Mouse (Mus musculus) MEL (cell line): Measurements from ENCODE around the gene Cntnap1. TPM values are rescaled to one million over a fixed set of nuclear protein-coding genes. Genes with fewer than 3 reads are reported as not detected.

Experiments
- DNase-seq: peaks from one replicate; pipeline ENCODE4 v3.0.0; 2011; ENCODE audit warnings: low read depth, low spot score
- H3K27ac ChIP-seq: 2 replicates; pipeline ENCODE4 v1.5.1; 2012; ENCODE audit warnings: low read depth, mild to moderate bottlenecking, control low read depth, low read length, moderate library complexity; ENCODE audit not compliant: control insufficient read depth
- H3K27me3 ChIP-seq, 2 experiments: fragments of 150-350 bp in 1 of 2; sonication (generic) in 1 of 2; 2 replicates each; pipeline ENCODE4 v1.6.1; 2012; ENCODE audit warnings: low read length in 2 of 2, mild to moderate bottlenecking in 2 of 2, improper control_type of control experiment in 1 of 2, moderate library complexity in 1 of 2; ENCODE audit not compliant: insufficient read depth in 2 of 2, control insufficient read depth in 1 of 2
- H3K36me3 ChIP-seq, 2 experiments: 2 replicates each; pipeline ENCODE4 v1.6.1; 2012 to 2014; ENCODE audit warnings: low read length in 2 of 2, improper control_type of control experiment in 1 of 2, inconsistent platforms in 1 of 2, mild to moderate bottlenecking in 1 of 2; ENCODE audit not compliant: insufficient read depth in 2 of 2, control insufficient read depth in 1 of 2
- H3K4me1 ChIP-seq, 2 experiments: fragments of 150-350 bp in 1 of 2; sonication (generic) in 1 of 2; 2 replicates each; pipeline ENCODE4 v1.6.1; 2012; ENCODE audit warnings: low read length in 2 of 2, improper control_type of control experiment in 1 of 2, mild to moderate bottlenecking in 1 of 2; ENCODE audit not compliant: insufficient read depth in 2 of 2, control insufficient read depth in 1 of 2
- H3K4me3 ChIP-seq, 2 experiments: fragments of 150-350 bp in 1 of 2; sonication (generic) in 1 of 2; 2 replicates each; pipeline ENCODE4 v1.5.1; 2012; ENCODE audit warnings: low read depth in 2 of 2, low read length in 2 of 2, mild to moderate bottlenecking in 2 of 2, moderate library complexity in 2 of 2, control low read depth in 1 of 2, improper control_type of control experiment in 1 of 2; ENCODE audit not compliant: control insufficient read depth in 1 of 2, insufficient read depth in 1 of 2
- H3K79me2 ChIP-seq: 2 replicates; pipeline ENCODE4 v1.6.1; 2012; ENCODE audit warnings: mild to moderate bottlenecking, low read length, moderate library complexity; ENCODE audit not compliant: control insufficient read depth, poor library complexity, insufficient read depth
- H3K9ac ChIP-seq: 2 replicates; pipeline ENCODE4 v1.6.1; 2012; ENCODE audit warnings: low read depth, mild to moderate bottlenecking, control low read depth, low read length, moderate library complexity; ENCODE audit not compliant: control insufficient read depth, poor library complexity, severe bottlenecking
- H3K9me3 ChIP-seq: fragments of 150-350 bp; sonication (generic); replicated peaks from 2 replicates; pipeline ENCODE4 v1.6.1; 2012; ENCODE audit warnings: mild to moderate bottlenecking, low read length, improper control_type of control experiment, moderate library complexity; ENCODE audit not compliant: insufficient read depth
- BHLHE40 ChIP-seq: IDR thresholded peaks from 2 replicates; pipeline ENCODE4 v1.6.1; 2012; ENCODE audit warnings: low read depth, mild to moderate bottlenecking, inconsistent platforms, low read length, improper control_type of control experiment, borderline replicate concordance
- CHD1 ChIP-seq: IDR thresholded peaks from 2 replicates; pipeline ENCODE4 v1.6.1; 2012; ENCODE audit warnings: low read depth, mild to moderate bottlenecking, inconsistent platforms, low read length, improper control_type of control experiment
- CHD2 ChIP-seq: IDR thresholded peaks from 2 replicates; pipeline ENCODE4 v1.6.1; 2011; ENCODE audit warnings: low read length, improper control_type of control experiment
- CTCF ChIP-seq, 3 experiments: IDR thresholded peaks in 2 of 3; conservative IDR thresholded peaks in 1 of 3; 2 replicates each; pipeline ENCODE4 v1.5.1; 2011 to 2012; ENCODE audit warnings: low read length in 3 of 3, low read depth in 2 of 3, mild to moderate bottlenecking in 2 of 3, improper control_type of control experiment in 1 of 3, inconsistent platforms in 1 of 3, mixed read lengths in 1 of 3, moderate library complexity in 1 of 3; ENCODE audit not compliant: control insufficient read depth in 1 of 3, insufficient read depth in 1 of 3, poor library complexity in 1 of 3, severe bottlenecking in 1 of 3
- E2F4 ChIP-seq: IDR thresholded peaks from 2 replicates; pipeline ENCODE4 v1.6.1; 2011; ENCODE audit warnings: low read depth, low read length, improper control_type of control experiment, borderline replicate concordance
- EP300 ChIP-seq, 2 experiments: IDR thresholded peaks; 2 replicates each; pipeline ENCODE4 v1.6.1; 2011; ENCODE audit warnings: improper control_type of control experiment in 2 of 2, low read length in 2 of 2, low read depth in 1 of 2, mild to moderate bottlenecking in 1 of 2
- ETS1 ChIP-seq: IDR thresholded peaks from 2 replicates; pipeline ENCODE4 v1.6.1; 2012; ENCODE audit warnings: low read depth, mild to moderate bottlenecking, inconsistent platforms, low read length, improper control_type of control experiment, moderate library complexity
- GABPA ChIP-seq: IDR thresholded peaks from 2 replicates; pipeline ENCODE4 v1.6.1; 2012; ENCODE audit warnings: low read depth, mild to moderate bottlenecking, inconsistent platforms, low read length, improper control_type of control experiment, moderate library complexity
- GATA1 ChIP-seq: IDR thresholded peaks from 2 replicates; pipeline ENCODE4 v1.6.1; 2011; ENCODE audit warnings: low read depth, low read length, improper control_type of control experiment
- HCFC1 ChIP-seq: IDR thresholded peaks from 2 replicates; pipeline ENCODE4 v1.6.1; 2012; ENCODE audit warnings: low read depth, mild to moderate bottlenecking, inconsistent platforms, low read length, improper control_type of control experiment, moderate library complexity
- JUND ChIP-seq: IDR thresholded peaks from 2 replicates; pipeline ENCODE4 v1.6.1; 2011; ENCODE audit warnings: low read depth, mild to moderate bottlenecking, improper control_type of control experiment, low read length
- KAT2A ChIP-seq: conservative IDR thresholded peaks from 2 replicates; pipeline ENCODE4 v1.6.1; 2012; ENCODE audit warnings: low read depth, low read length, improper control_type of control experiment, inconsistent platforms
- MAX ChIP-seq: IDR thresholded peaks from 2 replicates; pipeline ENCODE4 v1.6.1; 2011; ENCODE audit warnings: low read length, improper control_type of control experiment
- MAZ ChIP-seq: IDR thresholded peaks from 2 replicates; pipeline ENCODE4 v1.6.1; 2012; ENCODE audit warnings: low read depth, mild to moderate bottlenecking, inconsistent platforms, low read length, improper control_type of control experiment
- MEF2A ChIP-seq: IDR thresholded peaks from 2 replicates; pipeline ENCODE4 v1.6.1; 2014; ENCODE audit warnings: low read depth, mild to moderate bottlenecking, inconsistent platforms, low read length, improper control_type of control experiment; ENCODE audit not compliant: poor library complexity, insufficient replicate concordance, severe bottlenecking; ENCODE audit errors: extremely low read depth
- MXI1 ChIP-seq: IDR thresholded peaks from 2 replicates; pipeline ENCODE4 v1.6.1; 2011; ENCODE audit warnings: mild to moderate bottlenecking, low read depth, low read length, improper control_type of control experiment
- MYB ChIP-seq: IDR thresholded peaks from 2 replicates; pipeline ENCODE4 v1.6.1; 2011; ENCODE audit warnings: mild to moderate bottlenecking, low read depth, low read length, improper control_type of control experiment
- MYC ChIP-seq: IDR thresholded peaks from 2 replicates; pipeline ENCODE4 v1.6.1; 2011; ENCODE audit warnings: low read depth, mild to moderate bottlenecking, low read length, improper control_type of control experiment, moderate library complexity
- NELFE ChIP-seq: IDR thresholded peaks from 2 replicates; pipeline ENCODE4 v1.6.1; 2011; ENCODE audit warnings: low read depth, low read length, improper control_type of control experiment
- NRF1 ChIP-seq: IDR thresholded peaks from 2 replicates; pipeline ENCODE4 v1.6.1; 2014; ENCODE audit warnings: low read depth, mild to moderate bottlenecking, inconsistent platforms, low read length, improper control_type of control experiment, moderate library complexity; ENCODE audit not compliant: poor library complexity, insufficient read depth, severe bottlenecking
- POLR2A ChIP-seq, 2 experiments: IDR thresholded peaks; 2 replicates each; pipeline ENCODE4 v1.6.1; 2011 to 2012; ENCODE audit warnings: low read length in 2 of 2, mild to moderate bottlenecking in 2 of 2, control low read depth in 1 of 2, improper control_type of control experiment in 1 of 2, low read depth in 1 of 2, moderate library complexity in 1 of 2; ENCODE audit not compliant: control insufficient read depth in 1 of 2, insufficient read depth in 1 of 2, poor library complexity in 1 of 2
- POLR2AphosphoS2 ChIP-seq: IDR thresholded peaks from 2 replicates; pipeline ENCODE4 v1.6.1; 2011; ENCODE audit warnings: low read length, improper control_type of control experiment
- POLR2AphosphoS5 ChIP-seq: IDR thresholded peaks from 2 replicates; pipeline ENCODE4 v1.6.1; 2012; ENCODE audit warnings: low read depth, borderline replicate concordance, mild to moderate bottlenecking, inconsistent platforms, low read length, moderate library complexity, mixed read lengths
- RAD21 ChIP-seq: IDR thresholded peaks from 2 replicates; pipeline ENCODE4 v1.6.1; 2011; ENCODE audit warnings: mild to moderate bottlenecking, low read depth, low read length, improper control_type of control experiment
- RCOR1 ChIP-seq: IDR thresholded peaks from 2 replicates; pipeline ENCODE4 v1.6.1; 2012; ENCODE audit warnings: low read depth, mild to moderate bottlenecking, inconsistent platforms, low read length, improper control_type of control experiment
- SIN3A ChIP-seq: IDR thresholded peaks from 2 replicates; pipeline ENCODE4 v1.6.1; 2012; ENCODE audit warnings: low read length, improper control_type of control experiment, inconsistent platforms
- SMC3 ChIP-seq: IDR thresholded peaks from 2 replicates; pipeline ENCODE4 v1.6.1; 2011; ENCODE audit warnings: low read depth, low read length, improper control_type of control experiment
- TAL1 ChIP-seq: IDR thresholded peaks from 2 replicates; pipeline ENCODE4 v1.6.1; 2012; ENCODE audit warnings: mild to moderate bottlenecking, inconsistent platforms, low read length, moderate library complexity, mixed read lengths
- TBP ChIP-seq: IDR thresholded peaks from 2 replicates; pipeline ENCODE4 v1.8.0; 2011; ENCODE audit warnings: low read depth, low read length, improper control_type of control experiment
- TCF12 ChIP-seq: IDR thresholded peaks from 2 replicates; pipeline ENCODE4 v1.6.1; 2014; ENCODE audit warnings: low read depth, mild to moderate bottlenecking, inconsistent platforms, low read length, improper control_type of control experiment, moderate library complexity
- UBTF ChIP-seq: IDR thresholded peaks from 2 replicates; pipeline ENCODE4 v1.6.1; 2012; ENCODE audit warnings: low read depth, mild to moderate bottlenecking, inconsistent platforms, low read length, improper control_type of control experiment, moderate library complexity, borderline replicate concordance; ENCODE audit not compliant: insufficient read depth
- USF1 ChIP-seq: IDR thresholded peaks from 2 replicates; pipeline ENCODE4 v1.6.1; 2014; ENCODE audit warnings: low read depth, mild to moderate bottlenecking, inconsistent platforms, low read length, improper control_type of control experiment, moderate library complexity
- USF2 ChIP-seq, 2 experiments: IDR thresholded peaks; 2 replicates each; pipeline ENCODE4 v1.6.1; 2011 to 2012; ENCODE audit warnings: improper control_type of control experiment in 2 of 2, low read length in 2 of 2, borderline replicate concordance in 1 of 2, inconsistent platforms in 1 of 2, low read depth in 1 of 2, mild to moderate bottlenecking in 1 of 2; ENCODE audit not compliant: insufficient read depth in 1 of 2
- ZC3H11A ChIP-seq: IDR thresholded peaks from 2 replicates; pipeline ENCODE4 v1.6.1; 2012; ENCODE audit warnings: low read depth, mild to moderate bottlenecking, inconsistent platforms, low read length, improper control_type of control experiment
- ZKSCAN1 ChIP-seq: IDR thresholded peaks from 2 replicates; pipeline ENCODE4 v1.6.1; 2012; ENCODE audit warnings: low read depth, mild to moderate bottlenecking, inconsistent platforms, low read length, improper control_type of control experiment, moderate library complexity
- ZNF384 ChIP-seq: IDR thresholded peaks from 2 replicates; pipeline ENCODE4 v1.6.1; 2012; ENCODE audit warnings: low read depth, mild to moderate bottlenecking, inconsistent platforms, low read length, improper control_type of control experiment
- polyA plus RNA-seq, 2 experiments: library from polyadenylated mRNA; stranded (reverse) in 1 of 2; unstranded in 1 of 2; fragments of >175 nt in 1 of 2; fragments of >200 nt in 1 of 2; gene quantifications; 2 replicates each; pipeline versions ENCODE4 v1.2.1 to v1.2.4; 2012; ENCODE audit warnings: low replicate concordance in 2 of 2, low read depth in 1 of 2; ENCODE audit not compliant: insufficient read length in 2 of 2, insufficient read depth in 1 of 2, missing spikeins in 1 of 2
- total RNA-seq: library from RNA; depleted of rRNA; stranded (reverse); fragments of 300-350 nt; gene quantifications from 2 replicates; pipeline ENCODE4 v1.2.3, GENCODE M21; 2012

The Cntnap1 gene
- total and polyA plus RNA-seq, 3 experiments: 0.01 TPM; not detected in 2

DNA sequence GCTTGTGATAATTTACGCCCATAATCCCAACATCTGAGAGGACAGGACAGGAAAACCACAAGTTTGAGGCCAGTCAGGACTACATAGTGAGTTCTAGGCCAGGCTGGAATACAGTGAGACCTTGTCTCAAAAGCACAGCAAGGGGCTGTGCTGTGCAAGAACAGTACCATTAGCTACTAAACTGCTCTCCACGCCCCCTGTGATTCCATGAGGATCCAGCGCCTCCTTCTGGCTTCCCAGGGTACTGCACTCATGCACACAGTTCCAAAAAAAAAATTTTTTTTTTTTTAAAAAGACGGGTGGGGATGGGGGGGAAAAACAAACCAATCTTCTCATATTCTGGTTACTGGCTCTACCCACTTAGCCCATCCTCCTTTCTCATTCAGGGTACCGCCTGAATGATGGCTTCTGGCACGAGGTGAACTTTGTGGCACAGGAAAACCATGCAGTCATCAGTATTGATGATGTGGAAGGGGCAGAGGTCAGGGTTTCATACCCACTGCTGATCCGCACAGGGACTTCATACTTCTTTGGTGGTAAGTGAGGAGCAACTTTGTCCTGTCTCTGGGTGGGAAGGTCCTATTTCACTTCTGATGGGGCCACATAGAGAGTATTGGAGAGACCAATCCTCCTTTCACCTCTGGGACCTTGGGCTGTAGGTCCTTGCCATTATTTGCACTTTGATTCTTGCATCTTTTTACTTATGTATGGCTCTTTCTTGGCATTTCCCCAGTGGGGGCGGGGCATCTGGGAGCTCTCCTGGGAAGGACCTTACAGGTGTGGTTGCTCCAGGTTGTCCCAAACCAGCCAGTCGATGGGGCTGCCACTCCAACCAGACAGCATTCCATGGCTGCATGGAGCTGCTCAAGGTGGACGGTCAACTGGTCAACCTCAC is 10.8 kb downstream of the Cntnap1 start:
- Histone ChIP-seq H3K27ac (no peak overlapping the region), H3K4me3 (no peak overlapping the region), H3K9ac (no peak overlapping the region), H3K27me3 (no peaks in the 10 kb centered on the region), H3K9me3 (no peaks in the 10 kb centered on the region), H3K4me1 (no peaks in the 10 kb centered on the region), H3K36me3 (no peaks in the 10 kb centered on the region), H3K79me2 (no peaks in the 10 kb centered on the region)
- DNase-seq: peak; percentile 69
- no peak for TF ChIP-seq ZKSCAN1
- TF ChIP-seq RCOR1: no peak
- no peak for TF ChIP-seq NRF1
- no peak for TF ChIP-seq USF1
- no peak for TF ChIP-seq CHD2
- no peak for TF ChIP-seq JUND
- peak; percentile 87 for TF ChIP-seq RAD21
- peak; percentile 98 for TF ChIP-seq ZNF384
- TF ChIP-seq POLR2AphosphoS5: no peak
- TF ChIP-seq SMC3: peak; percentile 85
- no peak for TF ChIP-seq CHD1
- TF ChIP-seq MEF2A: no peak
- TF ChIP-seq TAL1: no peak
- no peak for TF ChIP-seq UBTF
- no peak for TF ChIP-seq KAT2A
- no peak for TF ChIP-seq USF2 (IDR thresholded peaks at IDR 0.05; ENCODE audit: borderline replicate concordance in 1 of 2, insufficient read depth in 1 of 2, low read depth in 1 of 2, low read length in 2 of 2)
- no peak for TF ChIP-seq NELFE
- no peak for TF ChIP-seq GATA1
- no peak for TF ChIP-seq BHLHE40
- TF ChIP-seq MAX: peak; percentile 26; the same call in 1 of the 2 replicates
- no peak for TF ChIP-seq MXI1
- TF ChIP-seq TCF12: no peak
- TF ChIP-seq SIN3A: peak; percentile 65
- TF ChIP-seq E2F4: no peak
- TF ChIP-seq EP300 (IDR thresholded peaks at IDR 0.05; ENCODE audit: low read depth in 1 of 2, low read length in 2 of 2): no peak
- TF ChIP-seq TBP: no peak
- TF ChIP-seq GABPA: no peak
- no peak for TF ChIP-seq ETS1
- TF ChIP-seq MYB: no peak
- no peak; the same call in 1 of the 2 replicates for TF ChIP-seq HCFC1
- TF ChIP-seq ZC3H11A: peak; percentile 83
- no peak for TF ChIP-seq POLR2A (IDR thresholded peaks at IDR 0.05; ENCODE audit: control insufficient read depth in 1 of 2, insufficient read depth in 1 of 2, low read depth in 1 of 2, low read length in 2 of 2, poor library complexity in 1 of 2)
- no peak for TF ChIP-seq MYC
- TF ChIP-seq POLR2AphosphoS2: no peak
- peak; percentile 66; the same call in 1 of the 2 replicates for TF ChIP-seq MAZ
- peak; percentile 83 to 92 (median 87) for TF ChIP-seq CTCF (IDR thresholded peaks at IDR 0.05 in 2 of 3, conservative IDR thresholded peaks at IDR 0.05 in 1 of 3; ENCODE audit: control insufficient read depth in 1 of 3, insufficient read depth in 1 of 3, low read depth in 2 of 3, low read length in 3 of 3, poor library complexity in 1 of 3, severe bottlenecking in 1 of 3)
